Mouse (Mus musculus) brain, embryonic 14.5 days (tissue): ENCODE results near the gene Nipal4.

Experiments used
- CTCF ChIP-seq: fragments of 200-500 bp; IDR thresholded peaks from 2 replicates; pipeline ENCODE4 v1.5.1; 2012; ENCODE audit warnings: inconsistent platforms, mild to moderate bottlenecking, moderate library complexity, borderline replicate concordance; ENCODE audit not compliant: insufficient read depth, insufficient read length; ENCODE audit errors: extremely low read depth
- POLR2A ChIP-seq: fragments of 200-500 bp; IDR thresholded peaks from 2 replicates; pipeline ENCODE4 v1.6.1; 2012; ENCODE audit warnings: mild to moderate bottlenecking, inconsistent platforms, borderline replicate concordance; ENCODE audit not compliant: poor library complexity, insufficient read depth, insufficient read length, severe bottlenecking; ENCODE audit errors: extremely low read depth

DNA sequence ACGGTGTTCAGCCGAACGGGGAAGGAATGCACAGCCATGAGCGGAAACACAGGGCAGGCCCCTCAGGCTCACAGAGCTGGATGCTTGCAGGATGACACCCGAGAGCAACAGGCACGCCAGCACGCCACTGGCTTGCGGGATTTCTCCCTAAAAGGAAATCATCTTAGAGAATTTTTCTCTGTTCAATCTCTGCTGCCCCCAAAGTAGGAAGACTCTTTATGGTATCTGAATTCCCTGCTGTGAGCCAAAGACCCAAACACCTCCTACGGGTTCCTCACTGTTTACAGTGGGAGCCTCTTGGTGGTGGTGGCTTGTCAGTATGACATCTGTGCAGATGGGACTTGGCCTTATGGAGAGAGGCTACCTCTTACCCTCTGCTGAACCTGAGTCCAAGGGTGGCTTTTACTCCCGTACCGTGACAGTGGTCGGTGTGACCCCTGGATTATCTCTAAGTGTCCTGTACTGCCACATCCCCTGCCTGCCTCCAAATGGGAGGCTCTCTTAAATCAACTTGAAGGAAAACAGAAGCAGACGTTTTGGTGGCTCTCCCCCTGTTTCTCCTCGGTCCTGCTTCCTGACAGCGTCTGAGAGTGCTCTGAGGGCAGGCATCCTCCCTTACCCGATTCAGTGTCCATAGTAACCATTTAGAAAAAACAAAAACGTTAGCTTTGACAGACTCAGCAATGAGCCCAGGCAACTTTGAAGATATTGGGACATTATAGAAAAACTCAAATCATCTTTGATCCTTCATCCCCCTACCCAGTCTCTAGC, 39.5 kb upstream of the Nipal4 start:
- TF ChIP-seq CTCF (no peak), POLR2A (no peak)
